Mouse (Mus musculus): ENCODE measurements around the gene Pde4d. TPM values are rescaled to one million over a fixed set of nuclear protein-coding genes. Genes with fewer than 3 reads are reported as not detected.
A peak's percentile ranks its signal among the peaks of the same experiment; 100 is the strongest.

The Pde4d gene
- total RNA-seq, 1 experiment from 2014 or later: 18.9 TPM

- no peak for DNase-seq
Observed at GRCm38 (mm10) chr13:109664956-109665802, 1215.4 kb downstream of the Pde4d start.

GRCm38 (mm10) chr13:109665803-109666403 lies 1216.2 kb downstream of the Pde4d start:
- DNase-seq: no peak

- no peak for DNase-seq
Observed at GRCm38 (mm10) chr13:109669965-109670364, 1220.2 kb downstream of the Pde4d start.

GRCm38 (mm10) chr13:109671589-109672347 lies 1222.0 kb downstream of the Pde4d start:
- no peak for DNase-seq

- DNase-seq: no peak
Observed at GRCm38 (mm10) chr13:109677047-109677446, 1227.3 kb downstream of the Pde4d start.

GRCm38 (mm10) chr13:109677617-109678016 lies 1227.9 kb downstream of the Pde4d start:
- no peak for DNase-seq

GRCm38 (mm10) chr13:109678991-109679390 lies 1229.2 kb downstream of the Pde4d start:
- no peak for DNase-seq

- DNase-seq: no peak
Observed at GRCm38 (mm10) chr13:109680229-109680628, 1230.5 kb downstream of the Pde4d start.

- no peak for DNase-seq
Observed at GRCm38 (mm10) chr13:109681699-109682293, 1232.0 kb downstream of the Pde4d start.

GRCm38 (mm10) chr13:109683001-109683400 lies 1233.3 kb downstream of the Pde4d start:
- DNase-seq: no peak

- DNase-seq: no peak
Observed at GRCm38 (mm10) chr13:109684985-109685295, 1235.2 kb downstream of the Pde4d start.

GRCm38 (mm10) chr13:109685296-109686115 lies 1235.8 kb downstream of the Pde4d start:
- peak; percentile 34 for DNase-seq

GRCm38 (mm10) chr13:109686116-109686876 lies 1236.5 kb downstream of the Pde4d start:
- DNase-seq: no peak

GRCm38 (mm10) chr13:109686906-109687305 lies 1237.2 kb downstream of the Pde4d start:
- no peak for DNase-seq

GRCm38 (mm10) chr13:109688195-109688594 lies 1238.4 kb downstream of the Pde4d start:
- no peak for DNase-seq

GRCm38 (mm10) chr13:109689176-109689575 lies 1239.4 kb downstream of the Pde4d start:
- no peak for DNase-seq

GRCm38 (mm10) chr13:109690558-109690957 lies 1240.8 kb downstream of the Pde4d start:
- no peak for DNase-seq

GRCm38 (mm10) chr13:109692851-109693250 lies 1243.1 kb downstream of the Pde4d start:
- no peak for DNase-seq

- DNase-seq: no peak
Observed at GRCm38 (mm10) chr13:109693769-109694168, 1244.0 kb downstream of the Pde4d start.

- DNase-seq: no peak
Observed at GRCm38 (mm10) chr13:109694293-109694692, 1244.5 kb downstream of the Pde4d start.

GRCm38 (mm10) chr13:109695098-109695497 lies 1245.3 kb downstream of the Pde4d start:
- DNase-seq: no peak
